Mouse (Mus musculus) 416B (cell line): ENCODE data around the gene Pnliprp1.

ENCODE experiments used
- DNase-seq: peaks from one replicate; pipeline ENCODE4 v3.0.0; 2011; ENCODE audit warnings: low read depth

Gene Pnliprp1

DNA sequence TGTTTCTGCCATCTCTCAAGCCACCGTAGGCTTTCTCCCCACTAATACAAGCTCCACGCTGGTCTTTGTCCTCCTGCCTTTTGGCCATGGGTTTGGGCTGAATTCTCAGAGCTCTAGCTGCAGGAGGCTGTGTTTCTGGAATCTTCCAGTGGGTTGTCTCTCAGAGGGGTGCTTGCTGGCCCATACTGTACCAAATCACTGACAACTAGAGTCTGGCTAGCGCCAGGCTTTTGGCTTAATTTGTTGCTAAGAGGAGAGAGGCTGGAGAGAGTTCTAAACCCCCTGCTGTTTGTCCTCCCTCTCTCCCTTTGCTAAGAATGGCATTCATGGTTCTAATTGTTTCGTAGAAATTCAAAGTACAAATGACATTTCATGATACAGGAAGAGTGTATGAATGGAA, 52.9 kb downstream of the Pnliprp1 start:
- no peak for DNase-seq

GRCm38 (mm10) chr19:58783938-58784337, 55.3 kb downstream of the Pnliprp1 start:
- peak; percentile 37 for DNase-seq

DNA sequence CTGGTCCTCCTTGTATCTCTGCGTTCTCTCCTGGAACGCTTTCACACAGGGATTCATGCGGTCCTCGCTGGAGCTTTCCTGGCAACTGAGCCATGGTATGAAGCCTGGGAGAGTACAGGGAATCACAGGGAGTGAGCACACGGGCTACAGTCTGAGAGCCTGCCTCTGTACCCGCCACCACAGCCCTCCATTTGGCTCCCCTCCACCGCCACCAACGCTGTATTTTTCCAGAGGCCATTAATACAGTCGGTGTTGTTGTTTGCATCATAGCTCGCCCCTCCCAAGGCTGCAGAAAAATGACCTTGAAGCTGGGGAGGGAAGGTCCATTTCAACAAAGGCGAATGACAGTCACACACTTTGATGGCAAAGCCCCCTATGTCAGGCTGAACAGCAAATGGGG, 60.5 kb downstream of the Pnliprp1 start:
- DNase-seq, result no peak
